Mouse (Mus musculus): ENCODE measurements around the gene Serpinb1b.

The Serpinb1b gene

GRCm38 (mm10) chr13:33095575-33095974, 17.2 kb downstream of the Serpinb1b start:
- no peak for DNase-seq

DNA sequence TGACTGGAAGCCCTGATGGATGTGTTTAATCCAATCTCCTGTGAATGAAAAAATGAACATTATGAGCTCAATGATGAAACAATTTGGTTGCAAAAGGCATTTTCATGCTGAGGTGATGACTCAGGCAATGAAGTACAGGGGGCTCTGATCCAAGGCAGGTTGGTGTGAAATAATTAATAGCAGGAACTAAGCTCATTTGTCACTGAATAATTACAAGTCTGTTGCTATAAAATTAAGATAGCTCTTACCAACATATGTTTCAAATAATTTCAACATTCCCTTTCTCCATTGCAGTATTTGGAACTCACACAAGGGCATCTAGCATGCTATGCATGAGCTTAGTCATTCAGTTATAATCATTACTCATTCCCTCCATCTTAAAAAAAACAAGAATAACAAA, 27.3 kb downstream of the Serpinb1b start:
- DNase-seq: no peak

- no peak for DNase-seq
Observed at GRCm38 (mm10) chr13:33113054-33113453, 34.7 kb downstream of the Serpinb1b start.

GRCm38 (mm10) chr13:33137717-33138116, 59.3 kb downstream of the Serpinb1b start:
- DNase-seq: no peak

- DNase-seq: no peak
Observed at GRCm38 (mm10) chr13:33141435-33141834, 63.1 kb downstream of the Serpinb1b start.

Measured in cerebellum, postnatal 25 days (tissue).